Mouse (Mus musculus): Measurements from ENCODE around the gene Elk4.

Gene Elk4

GRCm38 (mm10) chr1:132007282-132007815, at the start of gene Elk4:
Gene Elk4, plus strand, starts transcription at chr1:132007607.
- peak; percentile 75 for DNase-seq (ENCODE audit: low read depth, low spot score)

- DNase-seq (ENCODE audit: low read depth, low spot score), result no peak
These were observed 46.4 kb upstream of the Elk4 start for GRCm38 (mm10) chr1:131961004-131961403.

- DNase-seq (ENCODE audit: low read depth, low spot score), result no peak
These were observed 44.8 kb upstream of the Elk4 start, which contains the start of gene Slc45a3 for GRCm38 (mm10) chr1:131962606-131963084. Gene Slc45a3, plus strand, starts transcription at chr1:131962967.

GRCm38 (mm10) chr1:131963085-131963951, 44.1 kb upstream of the Elk4 start:
- no peak for DNase-seq (ENCODE audit: low read depth, low spot score)

- no peak for DNase-seq (ENCODE audit: low read depth, low spot score)
These were observed 43.3 kb upstream of the Elk4 start for GRCm38 (mm10) chr1:131964100-131964499.

- DNase-seq (ENCODE audit: low read depth, low spot score), result no peak
These were observed 42.8 kb upstream of the Elk4 start for GRCm38 (mm10) chr1:131964580-131964979.

GRCm38 (mm10) chr1:131965818-131966217, 41.6 kb upstream of the Elk4 start:
- DNase-seq (ENCODE audit: low read depth, low spot score), result no peak

- no peak for DNase-seq (ENCODE audit: low read depth, low spot score)
These were observed 40.1 kb upstream of the Elk4 start for GRCm38 (mm10) chr1:131967336-131967735.

- DNase-seq (ENCODE audit: low read depth, low spot score), result no peak
These were observed 38.9 kb upstream of the Elk4 start for GRCm38 (mm10) chr1:131968556-131968955.

GRCm38 (mm10) chr1:131968983-131969382, 38.4 kb upstream of the Elk4 start:
- no peak for DNase-seq (ENCODE audit: low read depth, low spot score)

GRCm38 (mm10) chr1:131969825-131970224, 37.6 kb upstream of the Elk4 start:
- DNase-seq (ENCODE audit: low read depth, low spot score), result no peak

- DNase-seq (ENCODE audit: low read depth, low spot score), result no peak
These were observed 37.1 kb upstream of the Elk4 start for GRCm38 (mm10) chr1:131970322-131970660.

- DNase-seq (ENCODE audit: low read depth, low spot score), result no peak
These were observed 36.5 kb upstream of the Elk4 start for GRCm38 (mm10) chr1:131970661-131971520.

- DNase-seq (ENCODE audit: low read depth, low spot score), result no peak
These were observed 35.5 kb upstream of the Elk4 start for GRCm38 (mm10) chr1:131971771-131972497.

- DNase-seq (ENCODE audit: low read depth, low spot score), result no peak
These were observed 34.7 kb upstream of the Elk4 start for GRCm38 (mm10) chr1:131972498-131973334.

GRCm38 (mm10) chr1:131973991-131974390, 33.4 kb upstream of the Elk4 start:
- no peak for DNase-seq (ENCODE audit: low read depth, low spot score)

GRCm38 (mm10) chr1:131976886-131977285, 30.5 kb upstream of the Elk4 start:
- DNase-seq (ENCODE audit: low read depth, low spot score), result no peak

GRCm38 (mm10) chr1:131980471-131980870, 26.9 kb upstream of the Elk4 start:
- DNase-seq (ENCODE audit: low read depth, low spot score), result no peak

- peak; percentile 45 for DNase-seq (ENCODE audit: low read depth, low spot score)
These were observed 25.9 kb upstream of the Elk4 start for GRCm38 (mm10) chr1:131981378-131982013.

- peak; percentile 58 for DNase-seq (ENCODE audit: low read depth, low spot score)
These were observed 24.5 kb upstream of the Elk4 start for GRCm38 (mm10) chr1:131982907-131983306.
